Mouse (Mus musculus) C2C12 (cell line): ENCODE measurements around the gene Sh3gl1. TPM values are rescaled to one million over a fixed set of nuclear protein-coding genes. Genes with fewer than 3 reads are reported as not detected.
A peak's percentile ranks its signal among the peaks of the same experiment; 100 is the strongest.

Experiments used
- H3K27me3 ChIP-seq: one replicate; pipeline ENCODE4 v1.6.1; 2011; ENCODE audit not compliant: control insufficient read depth, insufficient read depth, insufficient read length
- H3K36me3 ChIP-seq: one replicate; pipeline ENCODE4 v1.6.1; 2011; ENCODE audit not compliant: control insufficient read depth, insufficient read depth
- H3K4me3 ChIP-seq: one replicate; pipeline ENCODE4 v1.5.1; 2011; ENCODE audit warnings: mild to moderate bottlenecking, control low read depth; ENCODE audit not compliant: poor library complexity, insufficient read depth, severe bottlenecking
- H3K79me2 ChIP-seq: one replicate; pipeline ENCODE4 v1.6.1; 2011; ENCODE audit not compliant: control insufficient read depth, insufficient read depth
- H3K79me3 ChIP-seq: one replicate; pipeline ENCODE4 v1.6.1; 2011; ENCODE audit warnings: low read depth, control low read depth
- H3ac ChIP-seq: one replicate; pipeline ENCODE3; 2011; ENCODE audit warnings: low read depth; ENCODE audit not compliant: control insufficient read depth, insufficient read length
- CEBPB ChIP-seq: IDR thresholded peaks from one replicate; pipeline ENCODE4 v1.6.1; 2011; ENCODE audit warnings: low read depth, mild to moderate bottlenecking, control low read depth, moderate library complexity
- CTCF ChIP-seq: IDR thresholded peaks from one replicate; pipeline ENCODE4 v1.5.1; 2011; ENCODE audit not compliant: control insufficient read depth, insufficient read depth, insufficient read length
- FOSL1 ChIP-seq: IDR thresholded peaks from one replicate; pipeline ENCODE4 v1.8.0; 2011; ENCODE audit warnings: mild to moderate bottlenecking, low read length; ENCODE audit not compliant: poor library complexity, insufficient read depth, severe bottlenecking
- MAX ChIP-seq: IDR thresholded peaks from one replicate; pipeline ENCODE4 v1.6.1; 2011; ENCODE audit warnings: mild to moderate bottlenecking, control low read depth
- MYOD1 ChIP-seq: IDR thresholded peaks from one replicate; pipeline ENCODE4 v1.6.1; 2011; ENCODE audit warnings: low read depth; ENCODE audit not compliant: control insufficient read depth, insufficient read length
- MYOG ChIP-seq: IDR thresholded peaks from one replicate; pipeline ENCODE4 v1.6.1; 2011; ENCODE audit not compliant: control insufficient read depth, insufficient read length; ENCODE audit errors: extremely low read depth
- USF1 ChIP-seq: IDR thresholded peaks from one replicate; pipeline ENCODE4 v1.6.1; 2011; ENCODE audit warnings: low read depth, mild to moderate bottlenecking, control low read depth, moderate library complexity
- polyA plus RNA-seq: library from polyadenylated mRNA; unstranded; fragments of >200 nt; fragmentation: generic; extraction: Trizol; gene quantifications from one replicate; pipeline ENCODE4 v1.2.1, GENCODE M21; 2012; ENCODE audit warnings: missing spikeins

Sh3gl1 gene
- polyA plus RNA-seq, 1 experiment, result 83.9 TPM

DNA sequence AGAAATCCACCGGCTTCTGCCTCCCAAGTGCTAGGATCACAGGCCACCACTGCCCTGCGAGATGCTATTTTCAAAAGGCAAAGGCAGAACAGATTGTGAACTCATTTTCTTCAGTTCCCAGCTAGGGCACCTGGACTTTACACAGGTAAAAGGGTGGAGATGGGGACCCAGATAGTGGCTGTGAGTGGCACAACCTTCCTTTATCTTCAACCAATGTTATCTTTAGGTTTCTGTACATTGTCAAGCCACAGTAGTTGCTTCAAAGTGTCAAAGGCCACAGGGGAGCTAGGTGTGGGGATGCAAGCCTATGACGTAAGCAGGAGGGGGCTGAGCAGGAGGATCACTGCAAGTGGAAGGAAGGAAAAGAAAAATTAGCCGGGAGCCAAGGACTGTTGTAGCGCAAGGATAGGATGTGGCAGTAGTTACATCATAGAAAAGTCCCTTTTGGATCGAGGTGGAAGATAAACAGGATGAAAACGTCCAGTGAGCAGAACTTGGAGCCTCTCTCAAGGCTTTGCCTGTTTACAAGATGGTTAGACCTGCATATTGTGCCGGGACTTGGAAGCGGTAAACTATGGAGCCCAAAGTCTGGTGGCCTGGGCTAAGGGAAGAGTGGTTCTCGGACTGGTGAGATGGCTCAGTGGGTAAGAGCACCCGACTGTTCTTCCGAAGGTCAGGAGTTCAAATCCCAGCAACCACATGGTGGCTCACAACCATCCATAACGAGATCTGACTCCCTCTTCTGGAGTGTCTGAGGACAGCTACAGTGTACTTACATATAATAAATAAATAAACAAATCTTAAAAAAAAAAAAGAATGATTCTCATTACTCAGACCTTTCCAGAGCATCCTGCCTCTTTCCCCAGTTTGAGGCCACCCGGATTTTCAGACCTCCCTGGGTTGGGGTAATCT is 28.7 kb downstream of the Sh3gl1 start:
- Histone ChIP-seq H3K79me3 (no peaks in the 10 kb centered on the region), H3K79me2 (peaks cover 19% of the 10 kb centered on the region), H3K27me3 (peaks cover 10% of the 10 kb centered on the region), H3K4me3 (peak overlapping the region; percentile 21), H3K36me3 (peaks cover 7% of the 10 kb centered on the region), H3ac (no peak overlapping the region)
- TF ChIP-seq FOSL1, result no peak
- no peak for TF ChIP-seq MYOG
- TF ChIP-seq CTCF, result no peak
- TF ChIP-seq USF1, result no peak
- no peak for TF ChIP-seq MAX
- TF ChIP-seq MYOD1, result no peak
- no peak for TF ChIP-seq CEBPB

DNA sequence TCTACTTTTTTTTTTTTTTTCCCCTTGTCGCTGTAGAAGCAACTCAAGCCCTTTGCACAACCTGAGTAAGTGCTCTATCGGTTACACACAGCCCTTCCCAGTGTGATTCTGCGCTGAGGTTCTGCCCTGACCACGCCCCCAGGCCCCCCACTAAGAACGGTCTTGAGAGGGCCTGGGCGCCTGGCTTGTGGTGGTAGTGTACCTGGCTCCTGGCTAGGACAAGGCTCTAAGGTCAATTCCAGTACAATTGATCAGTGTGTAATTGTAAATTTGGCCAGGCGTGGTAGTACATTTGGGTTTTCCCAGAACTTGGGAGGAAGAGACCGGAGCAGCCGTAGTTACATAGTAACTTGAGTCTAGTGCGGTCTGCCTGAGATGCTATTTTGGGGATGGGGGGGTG is 29.5 kb downstream of the Sh3gl1 start:
- peaks cover 10% of the 10 kb centered on the region for H3K27me3 ChIP-seq
- H3K4me3 ChIP-seq, result no peak overlapping the region
- no peaks in the 10 kb centered on the region for H3K36me3 ChIP-seq
- no peak overlapping the region for H3ac ChIP-seq
- no peaks in the 10 kb centered on the region for H3K79me3 ChIP-seq
- no peak for TF ChIP-seq USF1
- no peak for TF ChIP-seq MAX
- no peak for TF ChIP-seq MYOD1
- no peak for TF ChIP-seq CTCF
- no peak for TF ChIP-seq FOSL1
- no peak for TF ChIP-seq MYOG
- no peak for TF ChIP-seq CEBPB
- H3K79me2 ChIP-seq, result peaks cover 19% of the 10 kb centered on the region

DNA sequence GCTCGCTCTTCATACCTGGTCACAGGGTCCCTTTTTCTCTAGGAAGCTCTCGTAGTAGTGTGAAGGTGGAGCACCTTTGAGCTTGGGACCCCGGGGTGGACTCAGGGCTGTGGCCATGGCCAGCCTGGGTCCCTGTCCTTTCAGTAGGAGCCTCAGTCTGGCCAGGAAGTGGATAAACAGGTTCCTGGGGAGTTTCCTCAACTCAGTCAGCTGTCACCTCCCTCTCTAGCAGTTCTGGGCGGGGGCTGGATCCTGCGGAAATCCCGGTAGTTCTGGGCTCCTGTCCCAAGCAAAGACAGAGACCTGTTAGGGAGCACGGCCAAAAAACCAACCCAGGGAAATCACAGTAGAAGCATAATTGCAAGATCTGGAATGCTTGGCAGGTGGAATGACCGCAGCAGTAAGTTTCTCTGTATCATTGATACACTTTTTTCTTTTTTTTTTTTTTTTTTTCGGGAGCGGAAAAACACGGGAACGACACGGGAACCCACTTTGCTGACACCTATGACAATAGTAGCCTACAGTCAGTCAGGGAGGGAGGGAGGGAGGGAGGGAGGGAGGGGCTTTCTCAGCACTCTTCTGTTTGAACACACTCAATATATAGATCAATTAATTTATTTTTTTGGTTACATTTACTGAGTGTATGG is 30.9 kb downstream of the Sh3gl1 start, which contains the start of the genes Stap2 and Mpnd:
TSS of gene Stap2 (minus strand) at position 170 of the 647 bp plus-strand sequence.
TSS of gene Mpnd (plus strand) at position 297 of the 647 bp plus-strand sequence.
- no peaks in the 10 kb centered on the region for H3K36me3 ChIP-seq
- peaks cover 10% of the 10 kb centered on the region for H3K27me3 ChIP-seq
- H3K4me3 ChIP-seq, result no peak within 1 kb of the TSS
- no peak for TF ChIP-seq MYOG
- TF ChIP-seq MAX, result no peak
- no peak for TF ChIP-seq MYOD1
- no peak for TF ChIP-seq FOSL1
- TF ChIP-seq USF1, result no peak
- TF ChIP-seq CTCF, result no peak
- H3ac ChIP-seq, result no peak within 1 kb of the TSS
- no peaks in the 10 kb centered on the region for H3K79me3 ChIP-seq
- peaks cover 14% of the 10 kb centered on the region for H3K79me2 ChIP-seq

DNA sequence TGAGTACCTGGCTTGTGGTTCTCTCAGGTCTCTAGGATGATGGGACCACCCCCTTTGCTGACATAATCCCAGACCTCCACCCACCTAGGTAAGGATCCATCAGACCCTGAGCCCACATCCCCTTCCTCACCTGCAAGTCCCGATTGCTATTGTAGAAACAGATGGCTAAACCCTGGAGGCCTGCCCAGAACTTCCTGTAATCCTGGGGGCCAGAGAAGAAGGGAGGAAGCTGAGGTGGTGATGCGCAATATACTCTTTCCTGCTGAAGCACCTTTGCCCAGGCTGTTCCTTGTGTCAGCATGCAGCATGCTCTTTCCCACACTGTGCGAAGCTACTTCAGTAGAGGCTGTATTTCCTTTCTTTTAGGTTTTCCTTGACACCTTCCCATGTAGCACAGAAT is 33.4 kb downstream of the Sh3gl1 start:
- Histone ChIP-seq H3K36me3 (no peaks in the 10 kb centered on the region), H3K79me2 (no peaks in the 10 kb centered on the region), H3K27me3 (peaks cover 19% of the 10 kb centered on the region), H3K4me3 (no peak overlapping the region), H3K79me3 (no peaks in the 10 kb centered on the region), H3ac (no peak overlapping the region)
- TF ChIP-seq CTCF (no peak), USF1 (no peak), FOSL1 (no peak), MAX (no peak), CEBPB (no peak), MYOG (no peak), MYOD1 (no peak)

DNA sequence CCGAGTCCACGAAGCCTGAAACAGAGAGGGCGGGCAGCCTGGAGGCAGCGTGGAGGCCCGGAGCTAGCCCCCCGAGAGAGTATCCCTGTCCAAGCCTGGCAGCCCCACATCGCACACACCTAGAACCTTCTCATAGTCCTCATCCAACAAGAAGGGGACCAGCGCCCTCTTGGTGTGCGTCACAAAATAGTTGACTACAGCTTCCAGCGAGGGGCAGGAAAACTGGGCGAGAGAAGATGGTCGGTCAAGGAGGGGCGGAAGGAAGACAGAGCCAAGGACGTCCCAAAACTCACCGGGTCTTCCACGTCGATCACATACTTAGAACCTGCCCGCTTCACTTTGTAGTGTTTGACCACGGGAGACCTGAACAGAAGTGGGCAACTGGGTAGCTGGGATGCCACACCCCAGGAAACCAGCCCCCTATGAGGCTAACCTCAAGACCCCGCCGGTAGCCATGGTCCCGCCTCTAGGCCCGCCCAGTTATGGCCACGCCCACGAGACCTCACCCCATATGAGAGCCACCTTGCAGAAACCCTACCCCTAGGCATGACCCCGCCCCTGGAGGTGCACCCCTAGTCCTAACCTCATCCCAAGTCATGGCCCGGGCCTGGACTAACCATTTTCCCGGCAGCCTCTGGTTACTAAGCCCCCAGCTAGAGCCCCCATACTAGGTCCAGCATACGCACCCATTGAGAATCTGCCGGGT is 36.5 kb downstream of the Sh3gl1 start:
- Histone ChIP-seq H3K4me3 (no peak overlapping the region), H3K27me3 (peaks cover 30% of the 10 kb centered on the region), H3K36me3 (no peaks in the 10 kb centered on the region), H3K79me2 (no peaks in the 10 kb centered on the region), H3K79me3 (no peaks in the 10 kb centered on the region), H3ac (no peak overlapping the region)
- TF ChIP-seq MYOG, result no peak
- no peak for TF ChIP-seq CTCF
- TF ChIP-seq USF1, result no peak
- TF ChIP-seq CEBPB, result no peak
- no peak for TF ChIP-seq MYOD1
- no peak for TF ChIP-seq FOSL1
- no peak for TF ChIP-seq MAX
